Mouse (Mus musculus) stomach, postnatal 0 days (tissue): Measurements from ENCODE around the gene Gm17662.

ENCODE experiments used
- CTCF ChIP-seq: IDR thresholded peaks from 2 replicates; pipeline ENCODE4 v1.5.1; 2016; ENCODE audit warnings: antibody characterized with exemption, low read depth, mild to moderate bottlenecking, moderate library complexity
- EP300 ChIP-seq: optimal IDR thresholded peaks from 2 replicates; pipeline ENCODE3; 2016; ENCODE audit warnings: antibody characterized with exemption

- TF ChIP-seq CTCF = no peak
- TF ChIP-seq EP300 = no peak
Measured at GRCm38 (mm10) chr4:104842204-104842603, 14.9 kb upstream of the Gm17662 start.
